16 mouse cellular contexts compared by ENCODE assay signal in genomic region chr1:36534595-36535058, GRCm38 (mm10). TPM values are rescaled to one million over a fixed set of nuclear protein-coding genes. Genes with fewer than 3 reads are reported as not detected.
DNase-seq lines count a peak whose midpoint lies in the region; ATAC-seq and TF ChIP-seq lines count a peak whose summit lies in the region.
"Had no signal": no experiment of that assay in that cellular context is flagged by ENCODE, and none has a peak within 500 bp of the region (broad histone marks: within the 10 kb centered on the region; RNA-seq: fewer than 3 reads in every experiment).

No protein-coding gene starts in this region.

- CTCF ChIA-PET in Patski (lab: Charles Lee) = interaction anchor here (0.9 to 1.1 kb wide), 2 partner anchors 12 to 13 kb away, joined by 3 read pairs; partner anchors contain the start of gene Ankrd39

- no peaks in the 10 kb centered on the region for H3K27me3 ChIP-seq in kidney, postnatal 0 days (ENCODE audit: insufficient read depth, low read length)
- no peaks in the 10 kb centered on the region for H3K27me3 ChIP-seq in kidney, embryonic 16.5 days (ENCODE audit: insufficient read depth, low read length)
- no peaks in the 10 kb centered on the region for H3K27me3 ChIP-seq in Patski
- no peaks in the 10 kb centered on the region for H3K27me3 ChIP-seq in lung, postnatal 0 days (replicated peaks; ENCODE audit: insufficient read depth, low read length)
- H3K27me3 ChIP-seq in forebrain, embryonic 14.5 days (replicated peaks; ENCODE audit: control insufficient read depth, insufficient read depth, low read length) = no peaks in the 10 kb centered on the region
- H3K27me3 ChIP-seq in liver, embryonic 11.5 days (replicated peaks; ENCODE audit: control insufficient read depth, insufficient read depth, low read length) = no peaks in the 10 kb centered on the region
- H3K27me3 ChIP-seq: midbrain, embryonic 13.5 days had no signal

- no peak overlapping the region for H3K4me3 ChIP-seq in kidney, postnatal 0 days (replicated peaks; ENCODE audit: low read depth, low read length)
- no peak overlapping the region for H3K4me3 ChIP-seq in kidney, embryonic 16.5 days (ENCODE audit: low read length)
- no peak overlapping the region for H3K4me3 ChIP-seq in lung, postnatal 0 days (ENCODE audit: low read depth, low read length)
- no peak overlapping the region for H3K4me3 ChIP-seq in forebrain, embryonic 14.5 days (ENCODE audit: low read depth, low read length)
- no peak overlapping the region for H3K4me3 ChIP-seq in liver, embryonic 11.5 days (ENCODE audit: low read depth, low read length)
- H3K4me3 ChIP-seq: hindbrain, embryonic 10.5 days; midbrain, embryonic 13.5 days had no signal

- in situ Hi-C loops in Patski (cut with MboI; ENCODE audit: low pct_unique_long_range_greater_than_20kb) = no loop called here

- H3K9ac ChIP-seq in kidney, postnatal 0 days (ENCODE audit: low read depth, low read length) = no peak overlapping the region
- no peak overlapping the region for H3K9ac ChIP-seq in kidney, embryonic 16.5 days (replicated peaks; ENCODE audit: low read length)
- no peak overlapping the region for H3K9ac ChIP-seq in lung, postnatal 0 days (replicated peaks; ENCODE audit: low read depth)
- no peak overlapping the region for H3K9ac ChIP-seq in forebrain, embryonic 14.5 days (ENCODE audit: low read length)
- no peak overlapping the region for H3K9ac ChIP-seq in liver, embryonic 11.5 days (ENCODE audit: low read depth, low read length)
- H3K9ac ChIP-seq: midbrain, embryonic 13.5 days had no signal

- H3K9me3 ChIP-seq in kidney, postnatal 0 days (replicated peaks; ENCODE audit: low read length) = no peaks in the 10 kb centered on the region
- H3K9me3 ChIP-seq in kidney, embryonic 16.5 days (ENCODE audit: low read length) = no peaks in the 10 kb centered on the region
- no peaks in the 10 kb centered on the region for H3K9me3 ChIP-seq in lung, postnatal 0 days (ENCODE audit: low read length)
- H3K9me3 ChIP-seq in forebrain, embryonic 14.5 days (replicated peaks; ENCODE audit: control insufficient read depth, low read length) = no peaks in the 10 kb centered on the region
- H3K9me3 ChIP-seq in liver, embryonic 11.5 days (ENCODE audit: control insufficient read depth, low read length) = no peaks in the 10 kb centered on the region
- H3K9me3 ChIP-seq: hindbrain, embryonic 10.5 days; midbrain, embryonic 13.5 days had no signal

- TF ChIP-seq CTCF in kidney, postnatal 0 days (IDR thresholded peaks at IDR 0.05; ENCODE audit: low read depth) = peak; percentile 42; the same call in 1 of the 2 replicates
- no peak for TF ChIP-seq CTCF in Patski (IDR thresholded peaks at IDR 0.05)
- TF ChIP-seq CTCF in lung, postnatal 0 days (IDR thresholded peaks at IDR 0.05) = peak; percentile 42

- H3K36me3 ChIP-seq in kidney, postnatal 0 days (ENCODE audit: insufficient read depth, low read length) = peaks cover 20% of the 10 kb centered on the region
- H3K36me3 ChIP-seq in kidney, embryonic 16.5 days (ENCODE audit: insufficient read depth, low read length) = peaks cover 16% of the 10 kb centered on the region
- peaks cover 7% of the 10 kb centered on the region; the same call in 1 of the 2 replicates for H3K36me3 ChIP-seq in lung, postnatal 0 days (ENCODE audit: insufficient read depth, low read length)
- peaks cover 15% of the 10 kb centered on the region; the same call in 1 of the 2 replicates for H3K36me3 ChIP-seq in forebrain, embryonic 14.5 days (ENCODE audit: control insufficient read depth, insufficient read depth, low read length)
- H3K36me3 ChIP-seq in liver, embryonic 11.5 days (ENCODE audit: control insufficient read depth, insufficient read depth, low read length) = no peaks in the 10 kb centered on the region

- H3K4me1 ChIP-seq in kidney, postnatal 0 days (replicated peaks; ENCODE audit: insufficient read depth, low read length) = no peaks in the 10 kb centered on the region
- H3K4me1 ChIP-seq in kidney, embryonic 16.5 days (ENCODE audit: insufficient read depth, low read length) = 0 out of 2 replicates have a peak, but pooled peaks cover 6% of the 10 kb centered on the region
- H3K4me1 ChIP-seq in lung, postnatal 0 days (ENCODE audit: insufficient read depth, low read depth, low read length) = peaks cover 11% of the 10 kb centered on the region; the same call in 1 of the 2 replicates
- no peaks in the 10 kb centered on the region for H3K4me1 ChIP-seq in forebrain, embryonic 14.5 days (ENCODE audit: control insufficient read depth, insufficient read depth, low read length)
- no peaks in the 10 kb centered on the region for H3K4me1 ChIP-seq in liver, embryonic 11.5 days (replicated peaks; ENCODE audit: control insufficient read depth, insufficient read depth, low read length)

- POLR2A ChIA-PET in Patski (lab: Charles Lee) = interaction anchor here (0.7 kb wide), 2 partner anchors 23 to 195 kb away, joined by 3 read pairs; partner anchors contain the start of gene Sema4c

- H3K27ac ChIP-seq in kidney, postnatal 0 days = peak overlapping the region; percentile 13; the same call in 1 of the 2 replicates
- no peak overlapping the region for H3K27ac ChIP-seq in kidney, embryonic 16.5 days (ENCODE audit: low read length)
- H3K27ac ChIP-seq in lung, postnatal 0 days (ENCODE audit: low read length) = peak overlapping the region; percentile 38; the same call in 1 of the 2 replicates
- no peak overlapping the region for H3K27ac ChIP-seq in forebrain, embryonic 14.5 days (ENCODE audit: low read depth, low read length)
- H3K27ac ChIP-seq in liver, embryonic 11.5 days (ENCODE audit: low read depth, low read length) = no peak overlapping the region
- H3K27ac ChIP-seq: hindbrain, embryonic 10.5 days; midbrain, embryonic 13.5 days had no signal

- ATAC-seq in kidney, postnatal 0 days (replicated peaks; ENCODE audit: low FRiP score, low read depth) = peak; percentile 45
- ATAC-seq in kidney, embryonic 16.5 days (ENCODE audit: low FRiP score, low TSS enrichment) = no peak
- peak; percentile 63 for ATAC-seq in Patski
- ATAC-seq in granulocyte monocyte progenitor cell, adult 5-6 weeks (replicated peaks; ENCODE audit: poor library complexity, severe bottlenecking) = peak; percentile 39
- peak; percentile 37 for ATAC-seq in lung, postnatal 0 days
- no peak for ATAC-seq in forebrain, embryonic 14.5 days
- no peak for ATAC-seq in liver, embryonic 11.5 days (replicated peaks; ENCODE audit: low FRiP score)
- ATAC-seq: midbrain, embryonic 13.5 days had no signal

- no peak overlapping the region for H3K4me2 ChIP-seq in kidney, postnatal 0 days (ENCODE audit: low read length)
- no peak overlapping the region for H3K4me2 ChIP-seq in kidney, embryonic 16.5 days (replicated peaks; ENCODE audit: low read depth, low read length)
- H3K4me2 ChIP-seq in lung, postnatal 0 days (replicated peaks; ENCODE audit: low read depth, low read length) = no peak overlapping the region
- no peak overlapping the region for H3K4me2 ChIP-seq in forebrain, embryonic 14.5 days (ENCODE audit: low read length)
- H3K4me2 ChIP-seq in liver, embryonic 11.5 days = no peak overlapping the region
- H3K4me2 ChIP-seq: midbrain, embryonic 13.5 days had no signal

- DNase-seq in kidney, postnatal 0 days (ENCODE audit: low spot score) = no peak
- no peak for DNase-seq in Patski (ENCODE audit: low read depth, low spot score)
- peak; percentile 84 for DNase-seq in lung, postnatal 0 days (ENCODE audit: low spot score)
- no peak for DNase-seq in forebrain, embryonic 14.5 days (ENCODE audit: low spot score)
- no peak for DNase-seq in liver, embryonic 11.5 days (ENCODE audit: low spot score)
- DNase-seq in urinary bladder, adult 2 months (ENCODE audit: low spot score) = no peak
- DNase-seq: adrenal gland, adult 8-10 months; thymus, postnatal 36 days had no signal

- TF ChIP-seq EP300 in lung, postnatal 0 days (IDR thresholded peaks at IDR 0.05) = no peak

- 64% methylated on average over 6 of the region's 6 CpGs for WGBS in kidney, postnatal 0 days
- 59% methylated on average over 6 of the region's 6 CpGs for WGBS in kidney, embryonic 16.5 days
- 47% methylated on average over 6 of the region's 6 CpGs for WGBS in lung, postnatal 0 days
- 87% methylated on average over 6 of the region's 6 CpGs for WGBS in forebrain, embryonic 14.5 days
- 74% methylated on average over 6 of the region's 6 CpGs for WGBS in liver, embryonic 11.5 days

RNA-seq across cellular contexts. Expression of gene Ankrd23, which starts 2.1 kb away (rescaled TPM):
- polyA plus RNA-seq in kidney, postnatal 0 days (2015; fragmentation: Nextera tagmentation; extraction: Ambion mirVana) = 8.7 and 10.9 TPM in 2 replicates
- 15.2 and 21.7 TPM in 2 replicates for polyA plus RNA-seq in kidney, embryonic 16.5 days (2015; fragmentation: Nextera tagmentation; extraction: Ambion mirVana)
- 8.2 TPM for polyA plus RNA-seq in Patski (2021)
- total RNA-seq in granulocyte monocyte progenitor cell, adult 5-6 weeks (2014; fragmentation: Nextera tagmentation) = 7.0 and 12.2 TPM in 2 replicates
- total RNA-seq in granulocyte monocyte progenitor cell, adult 5-6 weeks (2017) = 5.8 and 8.4 TPM in 2 replicates
- polyA plus RNA-seq in lung, postnatal 0 days (2015; fragmentation: Nextera tagmentation; extraction: Ambion mirVana) = 6.2 and 10.5 TPM in 2 replicates
- polyA plus RNA-seq in forebrain, embryonic 14.5 days (2014; fragmentation: Nextera tagmentation; extraction: Ambion mirVana) = 3.8 and 5.2 TPM in 2 replicates
- polyA plus RNA-seq in liver, embryonic 11.5 days (2014; fragmentation: Nextera tagmentation; extraction: Ambion mirVana) = 11.0 and 13.4 TPM in 2 replicates
- 21.3 and 26.1 TPM in 2 replicates for polyA plus RNA-seq in urinary bladder, adult 2 months (2012; rRNA removed)

RNA-seq across cellular contexts. Expression of gene Gm42417, which starts 4.6 kb away (rescaled TPM):
- polyA plus RNA-seq in kidney, postnatal 0 days (2015; fragmentation: Nextera tagmentation; extraction: Ambion mirVana) = not detected in 2 replicates
- polyA plus RNA-seq in kidney, embryonic 16.5 days (2015; fragmentation: Nextera tagmentation; extraction: Ambion mirVana) = 0.30 and 1.5 TPM in 2 replicates
- 0.68 TPM for polyA plus RNA-seq in Patski (2021)
- total RNA-seq in granulocyte monocyte progenitor cell, adult 5-6 weeks (2014; fragmentation: Nextera tagmentation) = not detected in 2 replicates
- 0.93 TPM in 1 of 2 replicates, not detected in the other for total RNA-seq in granulocyte monocyte progenitor cell, adult 5-6 weeks (2017)
- polyA plus RNA-seq in lung, postnatal 0 days (2015; fragmentation: Nextera tagmentation; extraction: Ambion mirVana) = 0.62 TPM in 1 of 2 replicates, not detected in the other
- polyA plus RNA-seq in forebrain, embryonic 14.5 days (2014; fragmentation: Nextera tagmentation; extraction: Ambion mirVana) = 0.22 TPM in 1 of 2 replicates, not detected in the other
- polyA plus RNA-seq in liver, embryonic 11.5 days (2014; fragmentation: Nextera tagmentation; extraction: Ambion mirVana) = not detected in 2 replicates
- 0.12 and 0.25 TPM in 2 replicates for polyA plus RNA-seq in urinary bladder, adult 2 months (2012; rRNA removed)
- total RNA-seq: adrenal gland, adult 8-10 months; ES-E14; layer of hippocampus, adult 18-20 months; neutrophil, adult 5-6 weeks had no signal
- polyA plus RNA-seq: forebrain, embryonic 11.5 days; midbrain, embryonic 13.5 days had no signal

RNA-seq across cellular contexts. Expression of gene Ankrd39, which starts 12.6 kb away (rescaled TPM):
- polyA plus RNA-seq in kidney, postnatal 0 days (2015; fragmentation: Nextera tagmentation; extraction: Ambion mirVana) = 22.0 and 24.6 TPM in 2 replicates
- 29.2 and 30.0 TPM in 2 replicates for polyA plus RNA-seq in kidney, embryonic 16.5 days (2015; fragmentation: Nextera tagmentation; extraction: Ambion mirVana)
- polyA plus RNA-seq in Patski (2021) = 11.5 TPM
- total RNA-seq in granulocyte monocyte progenitor cell, adult 5-6 weeks (2014; fragmentation: Nextera tagmentation) = 4.9 and 6.5 TPM in 2 replicates
- 3.1 and 7.2 TPM in 2 replicates for total RNA-seq in granulocyte monocyte progenitor cell, adult 5-6 weeks (2017)
- 19.4 and 23.1 TPM in 2 replicates for polyA plus RNA-seq in lung, postnatal 0 days (2015; fragmentation: Nextera tagmentation; extraction: Ambion mirVana)
- 15.4 and 15.7 TPM in 2 replicates for polyA plus RNA-seq in forebrain, embryonic 14.5 days (2014; fragmentation: Nextera tagmentation; extraction: Ambion mirVana)
- polyA plus RNA-seq in liver, embryonic 11.5 days (2014; fragmentation: Nextera tagmentation; extraction: Ambion mirVana) = 18.2 and 22.1 TPM in 2 replicates
- polyA plus RNA-seq in urinary bladder, adult 2 months (2012; rRNA removed) = 19.6 and 26.7 TPM in 2 replicates

RNA-seq across cellular contexts. Expression of gene Cnnm3, which starts 23.0 kb away (rescaled TPM):
- 3.4 and 3.8 TPM in 2 replicates for polyA plus RNA-seq in kidney, postnatal 0 days (2015; fragmentation: Nextera tagmentation; extraction: Ambion mirVana)
- polyA plus RNA-seq in kidney, embryonic 16.5 days (2015; fragmentation: Nextera tagmentation; extraction: Ambion mirVana) = 3.5 and 3.7 TPM in 2 replicates
- 19.2 TPM for polyA plus RNA-seq in Patski (2021)
- 14.7 and 28.8 TPM in 2 replicates for total RNA-seq in granulocyte monocyte progenitor cell, adult 5-6 weeks (2014; fragmentation: Nextera tagmentation)
- total RNA-seq in granulocyte monocyte progenitor cell, adult 5-6 weeks (2017) = 9.3 and 14.4 TPM in 2 replicates
- polyA plus RNA-seq in lung, postnatal 0 days (2015; fragmentation: Nextera tagmentation; extraction: Ambion mirVana) = 3.3 TPM in 2 replicates
- 5.2 and 5.9 TPM in 2 replicates for polyA plus RNA-seq in forebrain, embryonic 14.5 days (2014; fragmentation: Nextera tagmentation; extraction: Ambion mirVana)
- 3.3 and 3.8 TPM in 2 replicates for polyA plus RNA-seq in liver, embryonic 11.5 days (2014; fragmentation: Nextera tagmentation; extraction: Ambion mirVana)
- polyA plus RNA-seq in urinary bladder, adult 2 months (2012; rRNA removed) = 15.2 and 17.6 TPM in 2 replicates

RNA-seq across cellular contexts. Expression of gene Sema4c, which starts 23.5 kb away (rescaled TPM):
- polyA plus RNA-seq in kidney, postnatal 0 days (2015; fragmentation: Nextera tagmentation; extraction: Ambion mirVana) = 13.5 and 14.7 TPM in 2 replicates
- polyA plus RNA-seq in kidney, embryonic 16.5 days (2015; fragmentation: Nextera tagmentation; extraction: Ambion mirVana) = 21.4 and 21.9 TPM in 2 replicates
- 20.4 TPM for polyA plus RNA-seq in Patski (2021)
- 2.0 and 2.3 TPM in 2 replicates for total RNA-seq in granulocyte monocyte progenitor cell, adult 5-6 weeks (2014; fragmentation: Nextera tagmentation)
- total RNA-seq in granulocyte monocyte progenitor cell, adult 5-6 weeks (2017) = 1.9 and 2.1 TPM in 2 replicates
- 11.7 and 15.0 TPM in 2 replicates for polyA plus RNA-seq in lung, postnatal 0 days (2015; fragmentation: Nextera tagmentation; extraction: Ambion mirVana)
- 5.9 and 6.9 TPM in 2 replicates for polyA plus RNA-seq in forebrain, embryonic 14.5 days (2014; fragmentation: Nextera tagmentation; extraction: Ambion mirVana)
- polyA plus RNA-seq in liver, embryonic 11.5 days (2014; fragmentation: Nextera tagmentation; extraction: Ambion mirVana) = 0.77 and 0.78 TPM in 2 replicates
- 25.6 and 30.8 TPM in 2 replicates for polyA plus RNA-seq in urinary bladder, adult 2 months (2012; rRNA removed)
- total RNA-seq: neutrophil, adult 5-6 weeks had no signal

Comparison
In these comparisons a context has a peak if more than half of its experiments do, and no peak if none do; other contexts are left out.
1. ATAC-seq: peak in kidney, postnatal 0 days (single experiment), Patski (single experiment), granulocyte monocyte progenitor cell, adult 5-6 weeks (single experiment) and lung, postnatal 0 days (single experiment); none in kidney, embryonic 16.5 days (single experiment), forebrain, embryonic 14.5 days (single experiment) and liver, embryonic 11.5 days (single experiment).
2. H3K27ac ChIP-seq: peak in kidney, postnatal 0 days (single experiment) and lung, postnatal 0 days (single experiment); none in kidney, embryonic 16.5 days (single experiment), forebrain, embryonic 14.5 days (single experiment) and liver, embryonic 11.5 days (single experiment).